In genomic region chr19:29100261-29100660, GRCm38 (mm10) we compare ENCODE assay signal across 8 mouse cellular contexts. TPM values are rescaled to one million over a fixed set of nuclear protein-coding genes. Genes with fewer than 3 reads are reported as not detected.
DNase-seq lines count a peak whose midpoint lies in the region; ATAC-seq and TF ChIP-seq lines count a peak whose summit lies in the region.

No protein-coding gene starts in this region.

- no peaks in the 10 kb centered on the region for H3K27me3 ChIP-seq in cerebellum, adult 2 months (ENCODE audit: control insufficient read depth, insufficient read depth, low read length)
- H3K27me3 ChIP-seq in spleen, adult 2 months (ENCODE audit: control insufficient read depth, insufficient read depth, low read length): no peaks in the 10 kb centered on the region
- no peaks in the 10 kb centered on the region; the same call in 1 of the 2 replicates for H3K27me3 ChIP-seq in liver, embryonic 12.5 days (replicated peaks)

- no peak for TF ChIP-seq CTCF in cerebellum, adult 2 months (IDR thresholded peaks at IDR 0.05; ENCODE audit: borderline replicate concordance, insufficient read depth, low read depth, low read length)
- TF ChIP-seq CTCF in spleen, adult 2 months (IDR thresholded peaks at IDR 0.05; ENCODE audit: extremely low read depth, insufficient read depth, insufficient read length, insufficient replicate concordance): no peak

- 12% methylated on average over 8 of the region's 8 CpGs for WGBS in cerebellum, adult 2 months
- 43% methylated on average over 8 of the region's 8 CpGs for WGBS in spleen, adult 2 months
- WGBS in liver, embryonic 12.5 days (ENCODE audit: insufficient replicate concordance): 34% methylated on average over 8 of the region's 8 CpGs

- H3K9ac ChIP-seq in liver, embryonic 12.5 days: peak overlapping the region; percentile 80

- peak overlapping the region; percentile 99 for H3K4me2 ChIP-seq in liver, embryonic 12.5 days

- peak overlapping the region; percentile 95 for H3K4me3 ChIP-seq in cerebellum, adult 2 months (replicated peaks; ENCODE audit: insufficient read depth, low read depth, low read length)
- H3K4me3 ChIP-seq in spleen, adult 2 months (ENCODE audit: extremely low read depth, insufficient read depth, insufficient read length): peak overlapping the region; percentile 92; the same call in 1 of the 2 replicates
- H3K4me3 ChIP-seq in liver, embryonic 12.5 days: peak overlapping the region; percentile 82

- no peak for TF ChIP-seq POLR2A in cerebellum, adult 2 months (IDR thresholded peaks at IDR 0.05; ENCODE audit: borderline replicate concordance, insufficient read depth, low read length)
- TF ChIP-seq POLR2A in spleen, adult 2 months (IDR thresholded peaks at IDR 0.05; ENCODE audit: low read depth, low read length): no peak

- ATAC-seq in liver, embryonic 12.5 days: no peak

- DNase-seq in cerebellum, adult 2 months: peak; percentile 19 to 29
- DNase-seq in cerebellum, adult 9-10 months: no peak
- no peak for DNase-seq in spleen, adult 2 months (ENCODE audit: low read depth in 1 of 2, low spot score in 2 of 2)
- no peak for DNase-seq in spleen, adult 12 weeks (ENCODE audit: low spot score)
- DNase-seq in right cerebral cortex, adult 18-20 months: no peak
- DNase-seq in thymus, postnatal 25 days: no peak
- no peak for DNase-seq in lung, postnatal 14 days

- no peaks in the 10 kb centered on the region for H3K9me3 ChIP-seq in liver, embryonic 12.5 days (replicated peaks)

- no peaks in the 10 kb centered on the region for H3K4me1 ChIP-seq in cerebellum, adult 2 months (ENCODE audit: control insufficient read depth, insufficient read depth, low read length)
- H3K4me1 ChIP-seq in spleen, adult 2 months (ENCODE audit: control insufficient read depth, insufficient read depth, insufficient read length): 0 out of 2 replicates have a peak, but pooled peaks cover 2% of the 10 kb centered on the region
- H3K4me1 ChIP-seq in liver, embryonic 12.5 days: peaks cover 42% of the 10 kb centered on the region

- no peak overlapping the region for H3K27ac ChIP-seq in cerebellum, adult 2 months (ENCODE audit: insufficient read depth, low read length)
- no peak overlapping the region for H3K27ac ChIP-seq in spleen, adult 2 months (ENCODE audit: insufficient read depth, low read length)
- peak overlapping the region; percentile 67; the same call in 1 of the 2 replicates for H3K27ac ChIP-seq in liver, embryonic 12.5 days

- no peaks in the 10 kb centered on the region for H3K36me3 ChIP-seq in spleen, adult 2 months (ENCODE audit: control insufficient read depth, insufficient read depth, low read length)
- peaks cover 14% of the 10 kb centered on the region for H3K36me3 ChIP-seq in liver, embryonic 12.5 days

RNA-seq across cellular contexts. Expression of gene Rcl1, which starts 0.9 kb away (rescaled TPM):
- 17.5 and 19.6 TPM in 2 replicates for polyA plus RNA-seq in cerebellum, adult 2 months (2012; rRNA removed)
- polyA plus RNA-seq in spleen, adult 2 months (2012; rRNA removed): 12.7 and 16.0 TPM in 2 replicates
- 81.1 and 83.7 TPM in 2 replicates for polyA plus RNA-seq in liver, embryonic 12.5 days (2016; fragmentation: Nextera tagmentation; extraction: Ambion mirVana)

RNA-seq across cellular contexts. Expression of gene Ak3, which starts 52.5 kb away (rescaled TPM):
- 63.9 and 64.7 TPM in 2 replicates for polyA plus RNA-seq in cerebellum, adult 2 months (2012; rRNA removed)
- 18.4 and 23.7 TPM in 2 replicates for polyA plus RNA-seq in spleen, adult 2 months (2012; rRNA removed)
- 56.9 and 59.3 TPM in 2 replicates for polyA plus RNA-seq in liver, embryonic 12.5 days (2016; fragmentation: Nextera tagmentation; extraction: Ambion mirVana)

Comparison
In these comparisons a context has a peak if more than half of its experiments do, and no peak if none do; other contexts are left out.
1. DNase-seq: peak in cerebellum, adult 2 months (2 of 2); none in cerebellum, adult 9-10 months (single experiment), spleen, adult 2 months (0 of 2), spleen, adult 12 weeks (single experiment), right cerebral cortex, adult 18-20 months (single experiment), thymus, postnatal 25 days (single experiment) and lung, postnatal 14 days (single experiment).
2. Peak in every context shown above with its lines, with median percentiles within 50 percentile points of each other: H3K4me3 ChIP-seq.